Mouse (Mus musculus) bone marrow macrophage, adult 2 months (primary cell): ENCODE results near the gene 4930402H24Rik.

Experiments used
- CTCF ChIP-seq: IDR thresholded peaks from 2 replicates; pipeline ENCODE4 v1.5.1; 2012; ENCODE audit warnings: low read depth, mild to moderate bottlenecking, low read length, moderate library complexity
- POLR2A ChIP-seq: IDR thresholded peaks from 2 replicates; pipeline ENCODE4 v1.6.1; 2012; ENCODE audit warnings: mild to moderate bottlenecking, low read depth, low read length, borderline replicate concordance

DNA sequence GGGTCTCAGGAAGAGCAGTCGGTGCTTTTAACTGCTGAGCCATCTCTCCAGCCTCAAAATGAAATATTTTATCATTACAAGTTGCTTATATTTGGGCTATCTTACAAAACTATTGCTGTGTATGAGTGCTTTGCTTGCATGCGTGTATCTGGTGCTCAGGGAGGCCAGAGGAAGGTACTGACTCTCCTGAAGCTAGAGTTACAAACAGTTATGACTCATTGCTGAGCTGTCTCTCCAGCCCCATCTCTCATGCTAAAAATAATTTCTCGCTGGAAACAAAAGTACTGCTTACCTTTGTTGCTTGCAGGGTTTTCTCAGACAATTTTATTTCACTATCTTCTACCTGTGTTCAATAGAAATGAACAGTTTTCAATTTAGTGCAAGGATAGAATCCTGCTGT, 140.8 kb downstream of the 4930402H24Rik start:
- TF ChIP-seq CTCF = no peak
- TF ChIP-seq POLR2A = no peak
